Mouse (Mus musculus): ENCODE data around the gene Pigq. TPM values are rescaled to one million over a fixed set of nuclear protein-coding genes. Genes with fewer than 3 reads are reported as not detected.
A peak's percentile ranks its signal among the peaks of the same experiment; 100 is the strongest.

Gene Pigq
- polyA plus RNA-seq, 1 experiment, result 141 TPM

- no peak for DNase-seq (ENCODE audit: extremely low spot score in 1 of 2, low spot score in 1 of 2)
These were observed 10.2 kb downstream of the Pigq start for GRCm38 (mm10) chr17:25934526-25934925.

DNA sequence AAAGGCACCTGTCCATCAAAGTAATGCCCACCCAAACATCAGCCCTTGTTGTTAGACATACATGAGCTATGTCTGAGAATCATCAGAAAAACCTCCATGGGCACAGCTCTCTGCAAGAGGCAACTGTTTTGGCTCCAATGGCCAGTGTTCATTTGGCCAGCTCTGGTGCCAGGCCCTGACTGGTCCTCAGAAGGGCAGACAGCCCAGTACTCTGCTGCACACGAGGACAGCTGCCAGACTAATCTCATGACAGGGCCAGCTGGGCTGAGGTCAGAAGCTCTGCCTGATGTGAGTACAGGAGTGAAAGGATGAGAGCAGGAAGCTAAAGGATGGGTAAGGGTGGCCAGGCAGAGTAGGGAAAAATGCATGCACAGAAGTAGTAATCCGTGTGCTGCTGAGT is 19.4 kb downstream of the Pigq start:
- DNase-seq (ENCODE audit: extremely low spot score in 1 of 2, low spot score in 1 of 2), result peak in 1 of 2 experiments; percentile 54

DNA sequence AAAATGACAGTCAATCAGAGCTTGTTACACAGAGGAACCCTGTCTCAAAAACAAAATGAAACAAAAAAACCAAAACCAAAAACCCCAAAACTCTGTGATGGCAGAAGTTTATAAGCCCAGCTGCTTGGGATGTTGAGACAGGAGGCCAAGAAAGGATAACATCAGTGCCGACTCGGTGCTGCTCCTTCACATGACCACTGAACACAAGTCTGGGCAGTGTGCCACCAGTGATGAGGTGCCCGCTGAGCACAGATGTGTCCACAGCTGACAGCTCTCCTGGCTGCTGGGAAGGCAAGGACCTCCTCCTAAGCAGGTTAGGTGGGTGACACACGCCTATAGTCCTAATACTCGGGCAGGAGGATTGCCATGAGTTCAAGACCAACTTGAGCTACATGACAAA is 22.6 kb downstream of the Pigq start:
- DNase-seq (ENCODE audit: extremely low spot score in 1 of 2, low spot score in 1 of 2), result no peak

- DNase-seq (ENCODE audit: extremely low spot score in 1 of 2, low spot score in 1 of 2), result peak; percentile 100
These were observed 24.7 kb downstream of the Pigq start for GRCm38 (mm10) chr17:25919786-25920642.

GRCm38 (mm10) chr17:25919144-25919785 is 25.5 kb downstream of the Pigq start, which contains the start of gene Rab40c:
Gene Rab40c (minus strand): TSS chr17:25919727.
- DNase-seq (ENCODE audit: extremely low spot score in 1 of 2, low spot score in 1 of 2), result peak in 1 of 2 experiments; percentile 64

GRCm38 (mm10) chr17:25918037-25918750 is 26.5 kb downstream of the Pigq start:
- no peak for DNase-seq (ENCODE audit: extremely low spot score in 1 of 2, low spot score in 1 of 2)

DNA sequence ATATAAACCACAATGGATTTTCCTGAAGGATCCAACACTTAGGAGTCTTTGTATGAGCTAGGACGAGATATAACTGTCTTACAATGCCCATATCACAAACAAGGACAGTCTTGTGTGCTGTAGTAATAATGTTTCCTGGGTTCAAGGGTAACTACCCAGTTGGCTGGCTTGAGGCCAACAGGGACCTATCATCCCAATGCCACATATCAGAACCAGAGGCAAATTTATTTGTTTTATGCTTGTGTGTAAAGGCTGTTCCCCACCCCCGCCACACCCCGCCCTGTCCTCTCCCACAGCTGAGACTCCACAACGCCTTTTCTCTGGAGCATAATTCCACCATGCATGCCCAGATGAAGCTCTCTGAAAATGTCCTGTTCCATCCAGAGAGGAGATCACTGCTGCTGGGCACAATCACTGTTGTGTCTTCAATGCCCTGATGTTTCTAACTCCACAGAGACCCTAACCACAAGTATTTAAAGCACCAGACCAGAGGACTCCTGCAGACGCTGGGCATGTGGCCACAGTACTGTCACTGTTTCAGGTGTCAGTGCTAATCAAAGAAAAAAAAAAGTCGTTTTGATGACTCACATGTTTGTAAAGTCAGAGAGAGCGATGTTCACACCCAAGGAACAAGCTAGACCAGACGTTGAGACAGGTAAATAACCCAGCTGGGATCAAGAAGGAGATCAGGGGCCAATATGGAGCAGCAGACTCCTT is 27.6 kb downstream of the Pigq start:
- DNase-seq (ENCODE audit: extremely low spot score in 1 of 2, low spot score in 1 of 2), result no peak

DNA sequence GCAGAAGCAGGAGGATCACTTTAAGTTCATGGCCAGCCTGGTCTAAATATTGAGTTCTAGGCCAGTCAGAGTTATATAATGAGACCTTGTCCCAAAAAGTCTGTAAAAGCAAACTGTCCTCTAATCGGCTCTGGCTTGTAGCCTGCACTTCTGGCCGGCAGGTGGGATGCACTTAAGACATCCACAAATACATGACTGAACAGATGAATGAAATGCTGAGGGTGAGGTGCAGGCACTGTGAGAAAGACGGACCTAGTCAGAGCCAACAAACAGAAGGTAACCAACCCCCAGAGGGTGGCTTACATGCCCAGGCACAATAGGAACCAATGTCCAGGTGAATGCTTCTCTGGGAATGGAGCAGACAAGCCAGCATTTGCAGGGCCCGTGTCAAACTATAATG is 30.4 kb downstream of the Pigq start:
- no peak for DNase-seq (ENCODE audit: extremely low spot score in 1 of 2, low spot score in 1 of 2)

DNA sequence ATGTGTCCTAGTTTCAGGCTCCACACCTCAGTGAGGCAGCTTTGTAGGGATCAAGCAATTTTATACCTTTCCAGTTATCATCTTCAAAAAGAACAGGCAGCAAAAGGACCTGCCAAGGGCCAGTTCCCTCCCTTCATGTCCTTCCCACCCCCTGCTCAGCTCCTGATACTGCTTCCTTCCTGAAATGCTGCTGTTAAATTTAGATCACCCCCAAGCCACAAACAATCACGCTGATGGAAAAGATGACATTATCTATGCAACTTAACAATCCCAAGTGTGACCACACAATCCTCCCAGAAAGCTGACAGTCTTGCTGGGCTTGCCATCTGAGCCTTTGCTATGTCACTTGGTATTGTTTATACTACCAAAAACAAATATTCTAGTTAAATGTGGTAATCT is 30.9 kb downstream of the Pigq start:
- DNase-seq (ENCODE audit: extremely low spot score in 1 of 2, low spot score in 1 of 2), result no peak

DNA sequence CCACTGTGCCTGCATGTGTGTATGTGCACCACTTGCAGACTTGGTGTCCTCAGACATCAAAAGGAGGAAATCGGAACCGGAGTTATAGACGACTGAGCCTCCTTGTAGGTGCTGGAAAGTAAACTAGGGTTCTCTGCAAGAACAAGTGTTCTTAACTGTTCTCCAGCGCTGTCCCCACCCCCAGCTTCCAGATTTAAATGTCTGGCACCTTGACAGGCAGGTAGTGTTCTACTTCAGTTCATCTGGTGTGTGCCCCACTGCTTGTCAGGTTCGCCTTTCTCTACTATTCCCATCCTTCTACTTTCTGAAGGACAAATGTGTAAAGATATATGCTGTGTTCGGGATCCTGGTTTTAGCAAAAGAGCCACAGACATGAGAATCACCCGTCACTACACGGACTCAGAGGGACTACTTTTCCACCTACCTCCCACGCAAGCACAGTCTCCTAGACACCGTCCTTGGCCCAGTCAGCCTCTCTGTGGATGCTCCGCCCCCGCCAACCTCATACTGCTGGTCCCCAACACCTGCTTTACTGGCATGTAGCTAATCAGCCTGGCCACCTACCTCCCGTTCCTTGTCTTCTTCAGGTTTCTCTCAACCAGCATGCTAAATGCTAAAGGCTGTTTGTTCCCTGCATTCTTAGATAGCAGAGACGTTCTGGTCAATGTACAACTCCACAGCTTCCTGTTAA is 31.4 kb downstream of the Pigq start:
- DNase-seq (ENCODE audit: extremely low spot score in 1 of 2, low spot score in 1 of 2), result peak; percentile 69 to 80

GRCm38 (mm10) chr17:25911816-25912215 is 32.9 kb downstream of the Pigq start:
- DNase-seq (ENCODE audit: extremely low spot score in 1 of 2, low spot score in 1 of 2), result no peak

- DNase-seq (ENCODE audit: extremely low spot score in 1 of 2, low spot score in 1 of 2), result no peak
These were observed 37.1 kb downstream of the Pigq start for GRCm38 (mm10) chr17:25907640-25908039.

GRCm38 (mm10) chr17:25903061-25903460 is 41.7 kb downstream of the Pigq start:
- no peak for DNase-seq (ENCODE audit: extremely low spot score in 1 of 2, low spot score in 1 of 2)

DNA sequence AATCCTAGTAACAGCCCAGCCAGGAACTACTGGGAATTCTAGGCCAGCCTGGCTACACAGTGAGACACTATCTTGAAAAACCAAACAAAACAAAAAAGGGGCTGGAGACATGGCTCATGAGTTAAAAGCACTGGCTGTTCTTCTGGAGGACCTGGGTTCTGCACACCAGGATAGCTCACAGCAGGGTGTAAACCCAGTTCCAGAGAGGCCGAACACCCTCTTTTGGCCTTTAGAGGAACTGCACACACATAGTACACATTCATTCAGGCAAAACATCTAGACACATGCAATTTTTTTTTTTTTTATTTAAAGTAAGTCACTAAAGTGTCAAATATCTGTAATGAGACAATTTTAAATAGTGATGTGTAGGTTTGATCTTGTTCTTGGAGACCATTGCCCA is 44.5 kb downstream of the Pigq start:
- DNase-seq (ENCODE audit: extremely low spot score in 1 of 2, low spot score in 1 of 2), result no peak

DNA sequence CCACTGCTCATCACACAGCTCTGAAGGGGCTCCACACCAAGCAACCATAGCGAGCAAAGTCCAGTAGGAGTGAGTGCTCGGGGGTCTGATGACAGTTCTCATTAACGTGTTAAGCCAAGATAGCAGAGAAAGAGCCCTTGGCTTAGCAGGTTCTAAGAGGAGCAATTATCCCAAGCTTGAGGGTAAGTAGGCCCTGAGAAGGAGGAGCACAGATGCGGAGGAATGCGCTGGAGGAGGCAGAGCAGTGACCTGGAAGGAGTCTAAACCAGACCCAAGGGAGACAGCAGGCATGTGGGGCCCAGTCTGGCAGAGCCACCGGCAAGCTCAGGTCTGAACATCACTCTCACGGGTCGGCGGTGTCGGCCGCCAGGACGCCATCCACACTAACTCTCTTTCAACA is 48.8 kb downstream of the Pigq start:
- DNase-seq (ENCODE audit: extremely low spot score in 1 of 2, low spot score in 1 of 2), result no peak

DNA sequence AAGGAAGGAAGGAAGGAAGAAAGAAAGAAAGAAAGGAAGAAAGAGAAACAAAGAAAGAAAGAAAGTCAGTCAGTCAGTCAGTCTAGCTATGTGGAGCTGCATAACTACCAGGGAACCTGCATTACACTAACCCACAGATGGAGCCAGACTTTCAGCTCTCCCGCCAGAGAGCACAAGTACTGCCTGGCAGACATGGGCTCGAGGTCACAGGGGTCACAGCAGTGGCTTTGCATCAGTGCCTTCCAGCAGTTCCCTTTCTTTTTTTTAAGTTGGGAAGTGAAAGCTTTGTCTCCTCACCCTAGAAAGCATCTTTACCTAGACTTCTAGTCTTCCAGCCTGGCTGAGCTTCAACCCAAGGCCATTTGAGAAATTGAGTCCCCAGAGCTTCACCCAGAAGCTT is 49.3 kb downstream of the Pigq start:
- DNase-seq (ENCODE audit: extremely low spot score in 1 of 2, low spot score in 1 of 2), result no peak

- peak in 1 of 2 experiments; percentile 82 for DNase-seq (ENCODE audit: extremely low spot score in 1 of 2, low spot score in 1 of 2)
These were observed 50.6 kb downstream of the Pigq start for GRCm38 (mm10) chr17:25893975-25894617.

GRCm38 (mm10) chr17:25888837-25889236 is 55.9 kb downstream of the Pigq start:
- peak in 1 of 2 experiments; percentile 50 for DNase-seq (ENCODE audit: extremely low spot score in 1 of 2, low spot score in 1 of 2)

DNA sequence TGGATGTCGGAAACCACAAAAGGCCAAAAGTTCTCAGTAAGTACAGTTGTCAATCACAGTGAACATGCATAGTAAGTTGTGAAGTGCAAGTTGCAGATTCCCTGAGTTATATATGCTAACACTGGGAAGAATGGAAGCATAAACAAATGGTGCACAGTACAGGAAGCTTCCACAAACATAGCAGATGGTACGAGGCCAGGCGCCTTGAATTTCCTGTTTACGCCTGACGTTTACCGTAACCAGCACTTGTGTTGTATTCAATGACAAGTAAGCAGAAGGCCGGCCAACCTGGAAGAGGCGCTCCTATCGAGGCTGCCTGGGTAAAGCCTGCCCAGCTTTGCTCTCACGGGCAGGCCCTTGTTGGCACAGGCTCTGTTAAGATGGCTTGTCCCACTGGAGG is 57.3 kb downstream of the Pigq start:
- no peak for DNase-seq (ENCODE audit: extremely low spot score in 1 of 2, low spot score in 1 of 2)

DNA sequence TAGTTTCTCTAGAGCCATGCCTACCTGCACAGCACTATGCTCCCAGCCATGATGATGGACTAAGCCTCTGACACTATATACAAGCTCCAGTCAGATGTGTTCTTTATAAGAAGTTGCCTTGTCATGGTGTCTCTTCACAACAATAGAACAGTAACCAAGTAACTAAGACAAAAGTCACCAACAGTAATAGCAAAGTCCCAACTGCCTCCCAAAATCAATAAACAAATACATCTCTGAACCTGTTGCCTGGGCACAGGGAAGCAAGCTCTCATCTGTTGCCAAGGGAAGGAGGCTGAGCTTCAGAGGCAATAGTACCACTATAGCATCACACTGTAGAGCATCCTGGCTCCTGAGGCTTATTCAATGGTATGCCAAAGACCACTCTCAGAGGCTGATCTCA is 57.9 kb downstream of the Pigq start:
- no peak for DNase-seq (ENCODE audit: extremely low spot score in 1 of 2, low spot score in 1 of 2)
